25 mouse cellular contexts compared by ENCODE assay signal in the genomic region with DNA sequence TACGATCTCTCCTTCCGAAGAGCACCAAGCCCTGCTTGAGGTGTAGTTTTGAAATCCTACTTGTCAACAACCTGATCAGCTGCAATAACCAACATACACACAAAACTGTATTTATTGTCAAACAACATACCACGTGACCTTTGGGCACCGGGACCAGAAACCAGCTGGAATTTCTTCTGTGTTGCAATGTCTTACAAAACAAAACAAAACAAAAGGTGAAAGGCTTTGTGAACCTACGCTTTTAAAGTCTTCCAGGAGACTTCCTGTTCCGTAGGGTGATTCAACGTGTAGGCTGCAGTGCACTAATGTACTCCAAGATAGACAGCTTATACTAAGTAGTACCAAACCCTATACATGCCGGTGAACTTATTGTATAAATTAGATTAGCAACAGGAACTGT. TPM values are rescaled to one million over a fixed set of nuclear protein-coding genes. Genes with fewer than 3 reads are reported as not detected.
DNase-seq lines count a peak whose midpoint lies in the region; ATAC-seq and TF ChIP-seq lines count a peak whose summit lies in the region.
"Had no signal": no experiment of that assay in that cellular context is flagged by ENCODE, and none has a peak within 500 bp of the region (broad histone marks: within the 10 kb centered on the region; RNA-seq: fewer than 3 reads in every experiment).

No protein-coding gene starts in this region.

- no peak overlapping the region for H3K4me3 ChIP-seq in lung, postnatal 0 days (ENCODE audit: low read depth, low read length)
- H3K4me3 ChIP-seq in stomach, postnatal 0 days (ENCODE audit: low read depth, low read length), result no peak overlapping the region
- H3K4me3 ChIP-seq in kidney, embryonic 15.5 days (replicated peaks), result no peak overlapping the region
- no peak overlapping the region for H3K4me3 ChIP-seq in midbrain, embryonic 11.5 days (ENCODE audit: low read depth, low read length)
- H3K4me3 ChIP-seq: embryonic facial prominence, embryonic 12.5 days; embryonic facial prominence, embryonic 15.5 days; erythroblast, embryonic 14.5 days; forebrain, embryonic 10.5 days; forebrain, embryonic 13.5 days; hindbrain, embryonic 12.5 days; hindbrain, embryonic 15.5 days had no signal

- no peaks in the 10 kb centered on the region for H3K36me3 ChIP-seq in lung, postnatal 0 days (ENCODE audit: insufficient read depth, low read length)
- H3K36me3 ChIP-seq in stomach, postnatal 0 days (ENCODE audit: control insufficient read depth, insufficient read depth, low read length), result no peaks in the 10 kb centered on the region
- H3K36me3 ChIP-seq in kidney, embryonic 15.5 days, result no peaks in the 10 kb centered on the region
- no peaks in the 10 kb centered on the region for H3K36me3 ChIP-seq in midbrain, embryonic 11.5 days (ENCODE audit: control insufficient read depth, insufficient read depth, low read length)
- H3K36me3 ChIP-seq: embryonic facial prominence, embryonic 12.5 days; embryonic facial prominence, embryonic 15.5 days; forebrain, embryonic 10.5 days; hindbrain, embryonic 12.5 days; hindbrain, embryonic 15.5 days had no signal

- no peaks in the 10 kb centered on the region for H3K27me3 ChIP-seq in lung, postnatal 0 days (replicated peaks; ENCODE audit: insufficient read depth, low read length)
- no peaks in the 10 kb centered on the region for H3K27me3 ChIP-seq in stomach, postnatal 0 days (ENCODE audit: control insufficient read depth, insufficient read depth, low read length)
- peaks cover 7% of the 10 kb centered on the region; the same call in 1 of the 2 replicates for H3K27me3 ChIP-seq in kidney, embryonic 15.5 days
- H3K27me3 ChIP-seq in midbrain, embryonic 11.5 days (ENCODE audit: control insufficient read depth, insufficient read depth, low read length), result no peaks in the 10 kb centered on the region
- H3K27me3 ChIP-seq: embryonic facial prominence, embryonic 12.5 days; embryonic facial prominence, embryonic 15.5 days; forebrain, embryonic 13.5 days; hindbrain, embryonic 12.5 days; hindbrain, embryonic 15.5 days had no signal

- peak; percentile 69 for DNase-seq in lung, postnatal 0 days (ENCODE audit: low spot score)
- no peak for DNase-seq in lung, postnatal 14 days
- DNase-seq in fat pad, adult 2 months (ENCODE audit: extremely low read depth, low read depth, low spot score), result peak; percentile 67
- peak; percentile 32 for DNase-seq in lung, postnatal 25 days (ENCODE audit: low spot score)
- no peak for DNase-seq in stomach, postnatal 0 days (ENCODE audit: low spot score)
- no peak for DNase-seq in midbrain, embryonic 11.5 days (ENCODE audit: low spot score, missing footprints)
- DNase-seq: adrenal gland, postnatal 10 days; cerebellum, adult 11 months; cerebellum, adult 2 months; cerebellum, adult 9-11 months; cerebellum, postnatal 25 days; gastrocnemius, postnatal 10 days; gastrocnemius, postnatal 36 days; heart, adult 11 months had no signal

- ATAC-seq in lung, postnatal 0 days, result peak; percentile 67
- ATAC-seq in stomach, postnatal 0 days (ENCODE audit: low FRiP score, low TSS enrichment), result no peak
- no peak for ATAC-seq in kidney, embryonic 15.5 days (replicated peaks; ENCODE audit: low FRiP score)
- no peak for ATAC-seq in midbrain, embryonic 11.5 days (ENCODE audit: low FRiP score)
- ATAC-seq: activated CD4-positive, CD25-positive, alpha-beta regulatory T cell, adult 4 months; forebrain, embryonic 13.5 days; forebrain, embryonic 16.5 days had no signal

- H3K4me1 ChIP-seq in lung, postnatal 0 days (ENCODE audit: insufficient read depth, low read depth, low read length), result no peaks in the 10 kb centered on the region
- H3K4me1 ChIP-seq in stomach, postnatal 0 days (replicated peaks; ENCODE audit: control insufficient read depth, insufficient read depth), result no peaks in the 10 kb centered on the region
- no peaks in the 10 kb centered on the region for H3K4me1 ChIP-seq in kidney, embryonic 15.5 days
- H3K4me1 ChIP-seq in midbrain, embryonic 11.5 days (ENCODE audit: control insufficient read depth, insufficient read depth, low read length), result no peaks in the 10 kb centered on the region
- H3K4me1 ChIP-seq: embryonic facial prominence, embryonic 12.5 days; embryonic facial prominence, embryonic 15.5 days; forebrain, embryonic 10.5 days; forebrain, embryonic 13.5 days; hindbrain, embryonic 12.5 days; hindbrain, embryonic 15.5 days had no signal

- TF ChIP-seq EP300 in lung, postnatal 0 days (IDR thresholded peaks at IDR 0.05), result peak; percentile 69
- TF ChIP-seq EP300 in stomach, postnatal 0 days (optimal IDR thresholded peaks at IDR 0.05), result no peak

- H3K9me3 ChIP-seq in lung, postnatal 0 days (ENCODE audit: low read length), result no peaks in the 10 kb centered on the region
- no peaks in the 10 kb centered on the region for H3K9me3 ChIP-seq in stomach, postnatal 0 days (ENCODE audit: control insufficient read depth, low read length)
- no peaks in the 10 kb centered on the region for H3K9me3 ChIP-seq in kidney, embryonic 15.5 days (replicated peaks)
- H3K9me3 ChIP-seq in midbrain, embryonic 11.5 days (ENCODE audit: control insufficient read depth, low read length), result no peaks in the 10 kb centered on the region
- H3K9me3 ChIP-seq: embryonic facial prominence, embryonic 12.5 days; embryonic facial prominence, embryonic 15.5 days; forebrain, embryonic 10.5 days; forebrain, embryonic 13.5 days; hindbrain, embryonic 12.5 days; hindbrain, embryonic 15.5 days had no signal

- H3K4me2 ChIP-seq in lung, postnatal 0 days (replicated peaks; ENCODE audit: low read depth, low read length), result no peak overlapping the region
- no peak overlapping the region for H3K4me2 ChIP-seq in stomach, postnatal 0 days (replicated peaks; ENCODE audit: low read depth)
- no peak overlapping the region for H3K4me2 ChIP-seq in kidney, embryonic 15.5 days
- no peak overlapping the region for H3K4me2 ChIP-seq in midbrain, embryonic 11.5 days
- H3K4me2 ChIP-seq: embryonic facial prominence, embryonic 12.5 days; embryonic facial prominence, embryonic 15.5 days; forebrain, embryonic 13.5 days; heart, embryonic 11.5 days; hindbrain, embryonic 12.5 days; hindbrain, embryonic 15.5 days had no signal

- H3K9ac ChIP-seq in lung, postnatal 0 days (replicated peaks; ENCODE audit: low read depth), result no peak overlapping the region
- H3K9ac ChIP-seq in stomach, postnatal 0 days (ENCODE audit: low read length), result no peak overlapping the region
- no peak overlapping the region for H3K9ac ChIP-seq in kidney, embryonic 15.5 days
- no peak overlapping the region for H3K9ac ChIP-seq in midbrain, embryonic 11.5 days (ENCODE audit: low read length)
- H3K9ac ChIP-seq: embryonic facial prominence, embryonic 12.5 days; embryonic facial prominence, embryonic 15.5 days; forebrain, embryonic 13.5 days; hindbrain, embryonic 12.5 days; hindbrain, embryonic 15.5 days had no signal

- H3K27ac ChIP-seq in lung, postnatal 0 days (ENCODE audit: low read length), result peak overlapping the region; percentile 60
- H3K27ac ChIP-seq in stomach, postnatal 0 days (replicated peaks), result peak overlapping the region; percentile 4; the same call in 1 of the 2 replicates
- H3K27ac ChIP-seq in kidney, embryonic 15.5 days, result no peak overlapping the region
- H3K27ac ChIP-seq in midbrain, embryonic 11.5 days (ENCODE audit: low read depth, low read length), result no peak overlapping the region
- H3K27ac ChIP-seq: embryonic facial prominence, embryonic 12.5 days; embryonic facial prominence, embryonic 15.5 days; forebrain, embryonic 10.5 days; forebrain, embryonic 13.5 days; hindbrain, embryonic 12.5 days; hindbrain, embryonic 15.5 days had no signal

- no peak for TF ChIP-seq CTCF in lung, postnatal 0 days (IDR thresholded peaks at IDR 0.05)
- TF ChIP-seq CTCF in stomach, postnatal 0 days (IDR thresholded peaks at IDR 0.05; ENCODE audit: low read depth), result no peak

- WGBS in lung, postnatal 0 days, result 53% methylated on average over 8 of the region's 8 CpGs
- 61% methylated on average over 8 of the region's 8 CpGs for WGBS in stomach, postnatal 0 days
- WGBS in kidney, embryonic 15.5 days, result 72% methylated on average over 8 of the region's 8 CpGs
- WGBS in midbrain, embryonic 11.5 days, result 84% methylated on average over 8 of the region's 8 CpGs

RNA-seq across cellular contexts. Expression of a gene that starts 25.8 kb away (rescaled TPM):
- polyA plus RNA-seq in lung, postnatal 0 days (2015; fragmentation: Nextera tagmentation; extraction: Ambion mirVana), result 9.5 and 9.8 TPM in 2 replicates
- 0.38 and 0.53 TPM in 2 replicates for polyA plus RNA-seq in stomach, postnatal 0 days (2015; fragmentation: Nextera tagmentation; extraction: Ambion mirVana)
- 1.1 and 1.4 TPM in 2 replicates for polyA plus RNA-seq in kidney, embryonic 15.5 days (2015; fragmentation: Nextera tagmentation; extraction: Ambion mirVana)
- polyA plus RNA-seq in midbrain, embryonic 11.5 days (2014; fragmentation: Nextera tagmentation; extraction: Ambion mirVana), result 0.37 and 0.41 TPM in 2 replicates
- polyA plus RNA-seq: activated CD4-positive, CD25-positive, alpha-beta regulatory T cell, adult 4 months had no signal

Comparison
In these comparisons a context has a peak if more than half of its experiments do, and no peak if none do; other contexts are left out.
1. DNase-seq: peak in lung, postnatal 0 days (single experiment), fat pad, adult 2 months (single experiment) and lung, postnatal 25 days (single experiment); none in lung, postnatal 14 days (single experiment), stomach, postnatal 0 days (single experiment) and midbrain, embryonic 11.5 days (single experiment).
2. H3K27ac ChIP-seq: peak in lung, postnatal 0 days (single experiment) and stomach, postnatal 0 days (single experiment); none in kidney, embryonic 15.5 days (single experiment) and midbrain, embryonic 11.5 days (single experiment).